Mouse (Mus musculus): Measurements from ENCODE around the gene 9830107B12Rik. TPM values are rescaled to one million over a fixed set of nuclear protein-coding genes. Genes with fewer than 3 reads are reported as not detected.

The 9830107B12Rik gene
- polyA plus RNA-seq, 1 experiment = 0.18 TPM

- 15% methylated on average over 20 of the region's 21 CpGs for WGBS
- TF ChIP-seq CTCF (IDR thresholded peaks at IDR 0.05; ENCODE audit: extremely low read depth, insufficient read depth, insufficient read length, insufficient replicate concordance) (peak; percentile 98), POLR2A (IDR thresholded peaks at IDR 0.05; ENCODE audit: low read depth, low read length) (no peak)
- no peak overlapping the region for H3K27ac ChIP-seq (ENCODE audit: insufficient read depth, low read length)
- no peak overlapping the region for H3K4me3 ChIP-seq (ENCODE audit: extremely low read depth, insufficient read depth, insufficient read length)
- no peaks in the 10 kb centered on the region for H3K36me3 ChIP-seq (ENCODE audit: control insufficient read depth, insufficient read depth, low read length)
- H3K27me3 ChIP-seq (ENCODE audit: control insufficient read depth, insufficient read depth, low read length) = peaks cover 17% of the 10 kb centered on the region
- peaks cover 27% of the 10 kb centered on the region for H3K4me1 ChIP-seq (ENCODE audit: control insufficient read depth, insufficient read depth, insufficient read length)
- peak; percentile 66 to 78 for DNase-seq (ENCODE audit: low read depth in 1 of 2, low spot score in 2 of 2)
Measured at GRCm38 (mm10) chr17:48100441-48101417, 45.3 kb downstream of the 9830107B12Rik start.

- Histone ChIP-seq H3K4me1 (ENCODE audit: control insufficient read depth, insufficient read depth, insufficient read length) (peaks cover 27% of the 10 kb centered on the region), H3K4me3 (ENCODE audit: extremely low read depth, insufficient read depth, insufficient read length) (no peak overlapping the region), H3K36me3 (ENCODE audit: control insufficient read depth, insufficient read depth, low read length) (no peaks in the 10 kb centered on the region), H3K27ac (ENCODE audit: insufficient read depth, low read length) (no peak overlapping the region), H3K27me3 (ENCODE audit: control insufficient read depth, insufficient read depth, low read length) (peaks cover 24% of the 10 kb centered on the region)
- TF ChIP-seq CTCF (IDR thresholded peaks at IDR 0.05; ENCODE audit: extremely low read depth, insufficient read depth, insufficient read length, insufficient replicate concordance) (no peak), POLR2A (IDR thresholded peaks at IDR 0.05; ENCODE audit: low read depth, low read length) (no peak)
- 24% methylated on average over 11 of the region's 11 CpGs for WGBS
- no peak for DNase-seq (ENCODE audit: low read depth in 1 of 2, low spot score in 2 of 2)
Measured at GRCm38 (mm10) chr17:48099312-48099711, 46.8 kb downstream of the 9830107B12Rik start.

- Histone ChIP-seq H3K27ac (ENCODE audit: insufficient read depth, low read length) (no peak overlapping the region), H3K27me3 (ENCODE audit: control insufficient read depth, insufficient read depth, low read length) (peaks cover 24% of the 10 kb centered on the region), H3K36me3 (ENCODE audit: control insufficient read depth, insufficient read depth, low read length) (no peaks in the 10 kb centered on the region), H3K4me3 (ENCODE audit: extremely low read depth, insufficient read depth, insufficient read length) (peak overlapping the region; percentile 46), H3K4me1 (ENCODE audit: control insufficient read depth, insufficient read depth, insufficient read length) (peaks cover 27% of the 10 kb centered on the region)
- under 1% methylated on average over 19 of the region's 19 CpGs for WGBS
- TF ChIP-seq CTCF (IDR thresholded peaks at IDR 0.05; ENCODE audit: extremely low read depth, insufficient read depth, insufficient read length, insufficient replicate concordance) = no peak
- TF ChIP-seq POLR2A (IDR thresholded peaks at IDR 0.05; ENCODE audit: low read depth, low read length) = no peak
- DNase-seq (ENCODE audit: low read depth in 1 of 2, low spot score in 2 of 2) = no peak
Measured at GRCm38 (mm10) chr17:48098528-48098890, 47.6 kb downstream of the 9830107B12Rik start.

- no peaks in the 10 kb centered on the region for H3K36me3 ChIP-seq (ENCODE audit: control insufficient read depth, insufficient read depth, low read length)
- no peak overlapping the region for H3K27ac ChIP-seq (ENCODE audit: insufficient read depth, low read length)
- H3K4me3 ChIP-seq (ENCODE audit: extremely low read depth, insufficient read depth, insufficient read length) = peak overlapping the region; percentile 23; the same call in 1 of the 2 replicates
- TF ChIP-seq CTCF (IDR thresholded peaks at IDR 0.05; ENCODE audit: extremely low read depth, insufficient read depth, insufficient read length, insufficient replicate concordance) (no peak), POLR2A (IDR thresholded peaks at IDR 0.05; ENCODE audit: low read depth, low read length) (no peak)
- DNase-seq (ENCODE audit: low read depth in 1 of 2, low spot score in 2 of 2) = no peak
- H3K4me1 ChIP-seq (ENCODE audit: control insufficient read depth, insufficient read depth, insufficient read length) = peaks cover 27% of the 10 kb centered on the region
- 3% methylated on average over 43 of the region's 43 CpGs for WGBS
- peaks cover 26% of the 10 kb centered on the region for H3K27me3 ChIP-seq (ENCODE audit: control insufficient read depth, insufficient read depth, low read length)
Measured at GRCm38 (mm10) chr17:48097743-48098527, 48.1 kb downstream of the 9830107B12Rik start.

GRCm38 (mm10) chr17:48097011-48097742 lies 48.9 kb downstream of the 9830107B12Rik start:
- 1% methylated on average over 40 of the region's 41 CpGs for WGBS
- DNase-seq (ENCODE audit: low read depth in 1 of 2, low spot score in 2 of 2) = peak; percentile 57 to 60

GRCm38 (mm10) chr17:48096321-48096720 lies 49.7 kb downstream of the 9830107B12Rik start:
- no peak for TF ChIP-seq POLR2A (IDR thresholded peaks at IDR 0.05; ENCODE audit: low read depth, low read length)
- no peak overlapping the region for H3K27ac ChIP-seq (ENCODE audit: insufficient read depth, low read length)
- H3K4me1 ChIP-seq (ENCODE audit: control insufficient read depth, insufficient read depth, insufficient read length) = peaks cover 27% of the 10 kb centered on the region
- WGBS = 9% methylated on average over 17 of the region's 17 CpGs
- no peak for DNase-seq (ENCODE audit: low read depth in 1 of 2, low spot score in 2 of 2)
- H3K4me3 ChIP-seq (ENCODE audit: extremely low read depth, insufficient read depth, insufficient read length) = no peak overlapping the region; the same call in 1 of the 2 replicates
- H3K36me3 ChIP-seq (ENCODE audit: control insufficient read depth, insufficient read depth, low read length) = no peaks in the 10 kb centered on the region
- peaks cover 26% of the 10 kb centered on the region for H3K27me3 ChIP-seq (ENCODE audit: control insufficient read depth, insufficient read depth, low read length)

More at GRCm38 (mm10) chr17:48097011-48097742, 48.9 kb downstream of the 9830107B12Rik start:
- Histone ChIP-seq H3K4me3 (ENCODE audit: extremely low read depth, insufficient read depth, insufficient read length) (peak overlapping the region; percentile 25; the same call in 1 of the 2 replicates), H3K27me3 (ENCODE audit: control insufficient read depth, insufficient read depth, low read length) (peaks cover 26% of the 10 kb centered on the region), H3K4me1 (ENCODE audit: control insufficient read depth, insufficient read depth, insufficient read length) (peaks cover 27% of the 10 kb centered on the region), H3K27ac (ENCODE audit: insufficient read depth, low read length) (no peak overlapping the region), H3K36me3 (ENCODE audit: control insufficient read depth, insufficient read depth, low read length) (no peaks in the 10 kb centered on the region)
- TF ChIP-seq CTCF (IDR thresholded peaks at IDR 0.05; ENCODE audit: extremely low read depth, insufficient read depth, insufficient read length, insufficient replicate concordance) (peak; percentile 41; the same call in 1 of the 2 replicates), POLR2A (IDR thresholded peaks at IDR 0.05; ENCODE audit: low read depth, low read length) (no peak)
